Mouse (Mus musculus) hindbrain, embryonic 16.5 days (tissue): Measurements from ENCODE around the gene Cfap70. TPM values are rescaled to one million over a fixed set of nuclear protein-coding genes. Genes with fewer than 3 reads are reported as not detected.

Experiments
- ATAC-seq: fragments of 200-750 bp; cut with Nextera tagmentation; 2 replicates; pipeline ENCODE4 v1.8.0; 2017; ENCODE audit warnings: moderate TSS enrichment, moderate library complexity
- H3K27ac ChIP-seq: fragments of 300-500 bp; sonication (generic); 2 replicates; pipeline ENCODE4 v1.5.1; 2014; ENCODE audit warnings: low read depth, mild to moderate bottlenecking, control low read depth, low read length, moderate library complexity
- H3K27me3 ChIP-seq: fragments of 300-500 bp; sonication (generic); replicated peaks from 2 replicates; pipeline ENCODE4 v1.6.1; 2014; ENCODE audit warnings: low read length; ENCODE audit not compliant: control insufficient read depth, insufficient read depth
- H3K36me3 ChIP-seq: fragments of 300-500 bp; sonication (generic); 2 replicates; pipeline ENCODE4 v1.6.1; 2014; ENCODE audit warnings: mild to moderate bottlenecking, low read length, moderate library complexity, mixed read lengths; ENCODE audit not compliant: control insufficient read depth, insufficient read depth
- H3K4me1 ChIP-seq: fragments of 300-500 bp; sonication (generic); 2 replicates; pipeline ENCODE4 v1.6.1; 2014; ENCODE audit warnings: low read depth, low read length; ENCODE audit not compliant: control insufficient read depth, insufficient read depth
- H3K4me2 ChIP-seq: fragments of 300-500 bp; sonication (generic); 2 replicates; pipeline ENCODE4 v1.6.1; 2014; ENCODE audit warnings: mild to moderate bottlenecking, low read length, control low read depth, moderate library complexity
- H3K4me3 ChIP-seq: fragments of 300-500 bp; sonication (generic); 2 replicates; pipeline ENCODE4 v1.5.1; 2014; ENCODE audit warnings: mild to moderate bottlenecking, low read length, control low read depth, moderate library complexity
- H3K9ac ChIP-seq: fragments of 300-500 bp; sonication (generic); 2 replicates; pipeline ENCODE4 v1.6.1; 2014; ENCODE audit warnings: low read depth, mild to moderate bottlenecking, control low read depth, low read length, moderate library complexity
- H3K9me3 ChIP-seq: fragments of 300-500 bp; sonication (generic); 2 replicates; pipeline ENCODE4 v1.6.1; 2014; ENCODE audit warnings: mild to moderate bottlenecking, low read length, moderate library complexity; ENCODE audit not compliant: control insufficient read depth
- WGBS: fragments of 180-500 bp; shearing (Covaris S2); extraction: QIAGEN DNeasy Blood & Tissue Kit; methylation state at CpG from one replicate; pipeline ENCODE4 v1.1.7; 2014; 5-methylcytosine and 5-hydroxymethylcytosine counted together
- polyA plus RNA-seq: library from polyadenylated mRNA; unstranded; fragments of >200 nt; fragmentation: Nextera tagmentation; extraction: Ambion mirVana; gene quantifications from 2 replicates; pipeline ENCODE4 v1.2.1, GENCODE M21; 2015

Cfap70 gene
- polyA plus RNA-seq, 1 experiment from 2014 or later, result 1.9 TPM

DNA sequence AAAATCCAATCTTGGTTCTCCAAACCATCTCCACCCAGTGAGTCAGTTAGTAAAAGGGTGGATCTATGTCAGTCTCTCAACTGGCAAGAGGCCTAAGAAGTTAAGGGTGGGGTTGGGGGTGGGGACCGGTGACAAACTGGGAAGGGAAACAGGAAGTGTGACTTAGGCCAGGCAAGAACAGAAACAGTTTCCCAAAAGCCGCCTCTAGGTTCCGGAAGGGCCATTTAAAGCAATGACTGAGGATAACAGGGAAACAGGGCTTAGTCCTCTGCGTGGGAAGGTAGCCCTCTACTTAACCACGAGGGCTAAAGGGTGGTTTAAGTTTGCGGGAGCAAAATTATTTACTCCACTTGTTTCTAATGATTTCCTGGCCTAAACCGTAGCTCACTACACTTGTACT is 26.8 kb upstream of the Cfap70 start:
- no peaks in the 10 kb centered on the region for H3K36me3 ChIP-seq
- peak overlapping the region; percentile 84 for H3K4me2 ChIP-seq
- peak overlapping the region; percentile 70 for H3K4me3 ChIP-seq
- no peaks in the 10 kb centered on the region for H3K4me1 ChIP-seq
- WGBS, result 31% methylated on average over 7 of the region's 7 CpGs
- H3K9ac ChIP-seq, result peak overlapping the region; percentile 76; the same call in 1 of the 2 replicates
- ATAC-seq, result no peak
- no peak overlapping the region for H3K27ac ChIP-seq
- no peaks in the 10 kb centered on the region for H3K9me3 ChIP-seq
- H3K27me3 ChIP-seq, result no peaks in the 10 kb centered on the region

DNA sequence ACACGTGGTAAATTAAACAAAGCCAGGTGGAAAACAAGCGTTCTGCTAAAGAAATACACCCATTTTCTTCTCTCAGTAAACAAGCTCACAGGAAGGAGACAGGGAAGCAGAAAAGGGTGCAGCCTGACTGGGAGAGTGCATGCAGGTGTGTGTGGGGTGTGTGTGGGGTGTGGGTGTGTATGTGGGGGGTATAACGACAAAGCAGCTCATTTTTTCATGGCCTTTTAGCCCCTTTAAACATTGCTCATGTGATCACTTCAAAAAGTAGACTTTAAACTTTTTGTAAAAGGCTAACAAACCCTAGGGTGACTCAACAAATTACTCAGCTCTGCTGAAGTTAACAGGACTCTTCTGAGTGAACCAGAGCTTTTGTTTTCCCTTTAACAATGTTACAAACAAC is 26.4 kb upstream of the Cfap70 start:
- 57% methylated on average over 3 of the region's 3 CpGs for WGBS
- no peak overlapping the region for H3K27ac ChIP-seq
- H3K4me2 ChIP-seq, result no peak overlapping the region

DNA sequence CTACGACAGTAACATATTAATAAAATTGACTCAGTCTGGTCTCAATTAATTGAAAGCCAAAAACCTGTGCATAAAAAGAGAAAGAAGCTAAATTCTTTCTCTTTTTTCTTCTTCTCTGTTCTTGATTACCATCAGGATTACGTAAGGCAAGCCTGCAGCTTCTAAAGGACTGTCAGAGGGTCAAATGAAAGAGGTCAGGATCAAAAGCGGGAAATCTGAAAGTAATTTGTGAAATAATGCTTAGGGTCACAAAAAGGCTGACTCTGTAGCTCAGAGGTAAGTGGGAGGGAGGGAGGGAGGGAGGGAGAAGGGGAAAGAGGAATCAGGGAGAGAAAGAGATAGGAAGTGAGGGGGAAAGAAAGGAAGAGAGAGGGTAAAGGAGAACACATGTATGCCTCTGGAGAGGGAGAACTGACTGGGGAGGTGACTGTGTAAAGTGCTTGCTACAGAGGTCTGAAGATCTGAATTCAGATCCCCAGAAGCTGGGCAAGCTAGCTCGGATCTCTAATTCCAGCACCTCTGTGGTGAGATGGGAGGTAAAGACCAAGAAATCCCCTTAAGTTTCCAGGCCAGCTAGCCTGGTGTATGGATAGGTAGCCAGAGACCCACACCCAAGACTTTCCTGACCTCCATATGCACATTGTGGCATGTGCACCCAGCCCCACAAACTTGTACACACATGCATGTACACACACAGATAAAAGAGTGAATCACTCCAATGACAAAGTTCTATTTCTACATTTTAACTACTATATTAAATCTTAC is 25.4 kb upstream of the Cfap70 start:
- no peak overlapping the region for H3K9ac ChIP-seq
- ATAC-seq, result no peak
- no peak overlapping the region for H3K4me2 ChIP-seq
- no peaks in the 10 kb centered on the region for H3K36me3 ChIP-seq
- H3K27ac ChIP-seq, result no peak overlapping the region
- no peaks in the 10 kb centered on the region for H3K4me1 ChIP-seq
- no peak overlapping the region for H3K4me3 ChIP-seq
- no peaks in the 10 kb centered on the region for H3K9me3 ChIP-seq
- WGBS, result 56% methylated on average over 4 of the region's 4 CpGs
- H3K27me3 ChIP-seq, result no peaks in the 10 kb centered on the region

More for the DNA sequence above, 26.4 kb upstream of the Cfap70 start:
- Histone ChIP-seq H3K9ac (no peak overlapping the region), H3K9me3 (no peaks in the 10 kb centered on the region), H3K27me3 (no peaks in the 10 kb centered on the region), H3K36me3 (no peaks in the 10 kb centered on the region), H3K4me3 (no peak overlapping the region), H3K4me1 (no peaks in the 10 kb centered on the region)
- ATAC-seq, result no peak

DNA sequence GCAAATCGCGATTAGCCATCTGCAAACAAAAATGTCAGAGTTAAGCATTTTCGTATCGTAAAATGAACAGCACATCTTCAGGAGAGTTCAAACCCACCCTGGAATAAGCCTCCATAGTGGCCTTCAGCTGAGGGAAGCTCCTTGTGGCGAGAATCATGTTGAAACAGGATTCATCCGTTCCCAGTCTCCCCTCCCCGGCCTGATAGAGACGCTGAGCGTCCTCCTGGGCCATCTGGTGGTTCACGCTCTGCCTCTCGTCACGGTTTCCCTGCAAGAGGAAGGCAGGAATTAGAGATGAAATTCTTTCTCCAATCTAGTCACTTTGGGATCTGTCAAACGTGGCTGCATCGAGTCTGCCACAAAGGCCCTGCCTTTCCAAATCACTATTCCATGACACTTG is 8.2 kb upstream of the Cfap70 start:
- Histone ChIP-seq H3K36me3 (peaks cover 31% of the 10 kb centered on the region), H3K4me3 (no peak overlapping the region), H3K27me3 (no peaks in the 10 kb centered on the region), H3K27ac (no peak overlapping the region), H3K9me3 (no peaks in the 10 kb centered on the region), H3K4me1 (no peaks in the 10 kb centered on the region), H3K9ac (no peak overlapping the region), H3K4me2 (no peak overlapping the region)
- WGBS, result 75% methylated on average over 14 of the region's 14 CpGs
- ATAC-seq, result no peak

DNA sequence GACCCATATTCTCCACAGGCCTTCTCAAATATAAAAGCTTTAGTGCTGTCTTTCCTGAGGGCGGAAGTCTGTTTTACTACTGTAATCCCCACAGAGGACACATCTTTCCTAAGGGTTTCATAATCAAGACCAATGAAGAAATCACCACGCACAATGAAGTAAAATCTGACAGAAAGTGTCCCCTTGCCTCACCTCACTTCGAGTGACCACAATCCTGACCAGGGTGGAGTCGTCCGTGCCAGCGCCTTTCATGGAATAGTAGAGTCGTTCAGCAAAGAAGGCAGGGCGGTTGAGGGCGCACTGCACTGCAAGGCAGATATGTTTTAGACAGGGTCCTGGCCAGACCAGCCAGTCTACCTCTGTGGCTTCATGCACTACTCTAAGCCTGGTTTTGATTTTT is 6.4 kb upstream of the Cfap70 start:
- Histone ChIP-seq H3K9me3 (no peaks in the 10 kb centered on the region), H3K4me2 (no peak overlapping the region), H3K4me1 (no peaks in the 10 kb centered on the region), H3K27ac (no peak overlapping the region), H3K36me3 (peaks cover 24% of the 10 kb centered on the region), H3K9ac (no peak overlapping the region), H3K27me3 (no peaks in the 10 kb centered on the region), H3K4me3 (no peak overlapping the region)
- ATAC-seq, result no peak
- WGBS, result 95% methylated on average over 9 of the region's 9 CpGs

DNA sequence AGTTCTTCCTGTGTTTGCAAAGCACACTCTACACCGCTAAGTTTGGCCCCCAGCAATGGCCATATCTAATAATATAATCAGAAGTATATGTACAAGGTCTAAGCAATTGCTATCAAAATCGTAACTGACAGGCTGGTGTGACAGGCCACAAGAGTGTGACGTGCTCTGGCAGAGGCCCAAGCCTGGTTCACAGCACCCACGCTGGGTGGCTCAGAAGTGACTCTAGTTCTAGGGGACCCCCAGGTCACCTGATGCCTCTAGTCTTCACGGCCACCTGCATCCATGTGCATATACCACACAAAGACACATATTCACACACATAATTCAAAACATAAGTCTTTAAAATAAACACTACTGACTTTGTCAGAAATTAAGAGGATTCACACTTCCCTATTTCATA is 903 bp upstream of the Cfap70 start:
- ATAC-seq, result no peak
- H3K9ac ChIP-seq, result no peak overlapping the region
- no peaks in the 10 kb centered on the region for H3K27me3 ChIP-seq
- H3K4me2 ChIP-seq, result no peak overlapping the region
- H3K4me3 ChIP-seq, result no peak overlapping the region
- 90% methylated on average over 5 of the region's 5 CpGs for whole genome bisulfite sequencing
- no peaks in the 10 kb centered on the region for H3K9me3 ChIP-seq
- peaks cover 6% of the 10 kb centered on the region; the same call in 1 of the 2 replicates for H3K36me3 ChIP-seq
- H3K4me1 ChIP-seq, result no peaks in the 10 kb centered on the region
- H3K27ac ChIP-seq, result no peak overlapping the region

DNA sequence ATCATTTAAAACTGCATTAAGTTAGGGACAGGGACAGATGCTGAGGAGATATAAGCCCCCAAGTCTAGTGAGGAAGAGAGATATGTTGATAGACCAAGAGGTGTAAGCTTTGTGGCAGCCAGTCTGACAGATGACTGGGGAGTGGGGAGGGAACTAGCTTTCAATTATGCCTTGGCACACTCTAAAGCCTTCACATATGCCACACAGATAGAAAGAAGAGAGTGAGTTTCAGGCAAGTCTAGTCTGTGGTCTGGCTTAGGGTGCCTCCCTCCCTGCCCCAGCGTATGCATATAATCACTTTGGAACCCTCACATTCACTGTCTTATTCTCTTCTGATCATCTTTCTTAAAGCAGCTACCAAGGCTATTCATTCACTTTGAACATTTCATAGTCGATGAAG is 724 bp downstream of the Cfap70 start:
- peaks cover 3% of the 10 kb centered on the region; the same call in 1 of the 2 replicates for H3K36me3 ChIP-seq
- peak; percentile 46; the same call in 1 of the 2 replicates for ATAC-seq
- 13% methylated on average over 2 of the region's 2 CpGs for WGBS
- no peaks in the 10 kb centered on the region for H3K27me3 ChIP-seq
- H3K27ac ChIP-seq, result no peak overlapping the region
- H3K4me2 ChIP-seq, result peak overlapping the region; percentile 80
- no peaks in the 10 kb centered on the region for H3K4me1 ChIP-seq
- H3K9ac ChIP-seq, result peak overlapping the region; percentile 47; the same call in 1 of the 2 replicates
- peak overlapping the region; percentile 50 for H3K4me3 ChIP-seq
- no peaks in the 10 kb centered on the region for H3K9me3 ChIP-seq

DNA sequence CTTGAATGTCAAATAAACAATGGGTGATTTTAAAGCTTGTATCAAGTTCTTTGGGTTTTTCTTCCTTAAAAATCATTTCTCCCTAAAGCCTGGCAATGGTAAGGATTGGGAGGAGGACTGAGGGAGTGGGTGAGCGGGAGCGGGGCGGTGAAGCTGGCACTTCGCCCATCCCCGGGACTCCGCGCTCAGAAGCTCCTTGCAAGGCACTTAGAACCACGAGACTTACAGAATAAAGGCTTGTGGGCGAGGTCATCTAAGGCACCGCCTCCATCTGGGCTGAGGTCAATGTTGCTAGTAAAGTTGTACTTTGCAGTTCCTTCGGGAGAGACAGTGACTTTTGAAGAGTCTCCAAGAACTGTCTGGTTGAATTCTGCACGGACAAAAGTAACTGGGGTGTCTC is 4.8 kb downstream of the Cfap70 start:
- H3K27ac ChIP-seq, result no peak overlapping the region
- no peak overlapping the region for H3K4me3 ChIP-seq
- no peaks in the 10 kb centered on the region for H3K9me3 ChIP-seq
- no peaks in the 10 kb centered on the region for H3K36me3 ChIP-seq
- H3K9ac ChIP-seq, result no peak overlapping the region
- H3K4me1 ChIP-seq, result no peaks in the 10 kb centered on the region
- WGBS, result 55% methylated on average over 12 of the region's 12 CpGs
- H3K27me3 ChIP-seq, result no peaks in the 10 kb centered on the region
- no peak for ATAC-seq
- H3K4me2 ChIP-seq, result no peak overlapping the region

DNA sequence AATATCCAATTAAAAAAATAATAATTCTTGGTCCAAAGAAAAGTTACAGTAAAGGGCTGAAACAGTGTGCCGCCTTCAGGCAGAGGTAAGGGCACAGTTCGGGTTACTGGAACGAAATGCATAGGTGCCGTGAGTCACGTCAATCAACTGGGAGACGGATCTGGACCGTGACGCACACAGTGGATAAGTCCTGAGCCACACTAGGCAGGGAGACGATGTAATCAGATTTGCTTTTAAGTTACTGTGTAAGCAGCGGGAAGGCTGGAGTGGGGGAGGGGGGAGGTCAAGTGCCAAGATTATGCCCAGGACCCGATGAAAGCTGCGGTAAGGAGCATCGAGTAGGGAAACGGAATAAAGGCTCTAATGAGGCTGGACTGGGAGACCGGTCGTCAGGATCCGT is 9.8 kb downstream of the Cfap70 start:
- Histone ChIP-seq H3K9me3 (no peaks in the 10 kb centered on the region), H3K27ac (no peak overlapping the region), H3K9ac (no peak overlapping the region), H3K27me3 (no peaks in the 10 kb centered on the region), H3K4me2 (no peak overlapping the region), H3K36me3 (no peaks in the 10 kb centered on the region), H3K4me3 (no peak overlapping the region), H3K4me1 (no peaks in the 10 kb centered on the region)
- 67% methylated on average over 17 of the region's 17 CpGs for WGBS
- no peak for ATAC-seq
